Comparison of ENCODE assay signal across 7 mouse cellular contexts in genomic region chr13:22041651-22042567, GRCm38 (mm10). TPM values are rescaled to one million over a fixed set of nuclear protein-coding genes. Genes with fewer than 3 reads are reported as not detected.
DNase-seq lines count a peak whose midpoint lies in the region; ATAC-seq and TF ChIP-seq lines count a peak whose summit lies in the region.

No protein-coding gene starts in this region.

- H3K9me3 ChIP-seq in lung, embryonic 15.5 days, result no peaks in the 10 kb centered on the region
- H3K9me3 ChIP-seq in hindbrain, embryonic 15.5 days, result no peaks in the 10 kb centered on the region

- peak overlapping the region; percentile 95 for H3K27ac ChIP-seq in lung, embryonic 15.5 days
- H3K27ac ChIP-seq in hindbrain, embryonic 15.5 days (replicated peaks), result peak overlapping the region; percentile 71

- H3K36me3 ChIP-seq in lung, embryonic 15.5 days, result no peaks in the 10 kb centered on the region
- H3K36me3 ChIP-seq in hindbrain, embryonic 15.5 days, result no peaks in the 10 kb centered on the region
- no peaks in the 10 kb centered on the region for H3K36me3 ChIP-seq in myocyte (ENCODE audit: control insufficient read depth, insufficient read depth)

- no peak for ATAC-seq in lung, embryonic 15.5 days (ENCODE audit: borderline replicate concordance, extremely low read depth, low FRiP score, low TSS enrichment)
- ATAC-seq in hindbrain, embryonic 15.5 days (ENCODE audit: low FRiP score, low read depth), result no peak

- under 1% methylated on average over 13 of the region's 13 CpGs for WGBS in lung, embryonic 15.5 days
- WGBS in hindbrain, embryonic 15.5 days, result 2% methylated on average over 13 of the region's 13 CpGs

- DNase-seq in lung, postnatal 36 days, result no peak
- peak; percentile 55 for DNase-seq in c-Kit-positive CD71-positive TER-119-negative erythroid progenitor cells, embryonic 14.5 days (ENCODE audit: low read depth)
- DNase-seq in spleen, adult 12 weeks (ENCODE audit: low spot score), result no peak
- no peak for DNase-seq in thymus, postnatal 14 days

- peak overlapping the region; percentile 40 for H3K4me3 ChIP-seq in lung, embryonic 15.5 days
- H3K4me3 ChIP-seq in hindbrain, embryonic 15.5 days, result peak overlapping the region; percentile 44
- H3K4me3 ChIP-seq in myocyte, result peak overlapping the region; percentile 28

- no peak for TF ChIP-seq POLR2A in myocyte (IDR thresholded peaks at IDR 0.05; ENCODE audit: insufficient read length, low read depth)

- no peak overlapping the region for H3ac ChIP-seq in myocyte (ENCODE audit: control insufficient read depth, insufficient read length)

- H3K79me2 ChIP-seq in myocyte (ENCODE audit: control insufficient read depth, insufficient read depth), result no peaks in the 10 kb centered on the region

- H3K4me1 ChIP-seq in lung, embryonic 15.5 days, result peaks cover 26% of the 10 kb centered on the region
- H3K4me1 ChIP-seq in hindbrain, embryonic 15.5 days (replicated peaks), result peaks cover 35% of the 10 kb centered on the region

- peak overlapping the region; percentile 63 for H3K4me2 ChIP-seq in lung, embryonic 15.5 days
- peak overlapping the region; percentile 82 for H3K4me2 ChIP-seq in hindbrain, embryonic 15.5 days
- H3K4me2 ChIP-seq in myocyte (ENCODE audit: low read depth), result peak overlapping the region; percentile 70

- no peaks in the 10 kb centered on the region for H3K27me3 ChIP-seq in lung, embryonic 15.5 days
- H3K27me3 ChIP-seq in hindbrain, embryonic 15.5 days, result no peaks in the 10 kb centered on the region
- H3K27me3 ChIP-seq in myocyte (ENCODE audit: control insufficient read depth, insufficient read depth, insufficient read length), result no peaks in the 10 kb centered on the region

- H3K9ac ChIP-seq in lung, embryonic 15.5 days, result peak overlapping the region; percentile 58
- no peak overlapping the region for H3K9ac ChIP-seq in hindbrain, embryonic 15.5 days

TF ChIP-seq in myocyte, 11 proteins besides CTCF, POLR2A, EP300 and RAD21:
- TF ChIP-seq POLR2AphosphoS2 (IDR thresholded peaks at IDR 0.05; ENCODE audit: insufficient read length, low read depth) (no peak), MYOD1 (IDR thresholded peaks at IDR 0.05; ENCODE audit: control insufficient read depth in 1 of 3, insufficient read length in 2 of 3, low read depth in 2 of 3) (no peak), MAX (IDR thresholded peaks at IDR 0.05; ENCODE audit: low read depth) (no peak), MYOG (IDR thresholded peaks at IDR 0.05; ENCODE audit: control insufficient read depth in 1 of 3, insufficient read depth in 1 of 3, insufficient read length in 2 of 3, low read depth in 2 of 3) (no peak), TCF12 (IDR thresholded peaks at IDR 0.05; ENCODE audit: insufficient read depth, poor library complexity, severe bottlenecking) (no peak)

RNA-seq across cellular contexts. Expression of gene Hist1h4i, which starts 0.7 kb away (rescaled TPM):
- polyA plus RNA-seq in lung, embryonic 15.5 days (2015; fragmentation: Nextera tagmentation; extraction: Ambion mirVana), result 27.2 and 29.1 TPM in 2 replicates
- 8.4 and 10.7 TPM in 2 replicates for polyA plus RNA-seq in hindbrain, embryonic 15.5 days (2015; fragmentation: Nextera tagmentation; extraction: Ambion mirVana)
- polyA plus RNA-seq in myocyte (2012; fragmentation: generic; extraction: Trizol), result 31.0 TPM

RNA-seq across cellular contexts. Expression of gene Hist1h2ag, which starts 0.8 kb away (rescaled TPM):
- polyA plus RNA-seq in lung, embryonic 15.5 days (2015; fragmentation: Nextera tagmentation; extraction: Ambion mirVana), result 52.7 and 55.6 TPM in 2 replicates
- 6.5 and 10.3 TPM in 2 replicates for polyA plus RNA-seq in hindbrain, embryonic 15.5 days (2015; fragmentation: Nextera tagmentation; extraction: Ambion mirVana)
- 4.1 TPM for polyA plus RNA-seq in myocyte (2012; fragmentation: generic; extraction: Trizol)

RNA-seq across cellular contexts. Expression of gene Hist1h2bj, which starts 1.1 kb away (rescaled TPM):
- 15.7 and 16.0 TPM in 2 replicates for polyA plus RNA-seq in lung, embryonic 15.5 days (2015; fragmentation: Nextera tagmentation; extraction: Ambion mirVana)
- polyA plus RNA-seq in hindbrain, embryonic 15.5 days (2015; fragmentation: Nextera tagmentation; extraction: Ambion mirVana), result 2.3 and 2.9 TPM in 2 replicates
- 3.4 TPM for polyA plus RNA-seq in myocyte (2012; fragmentation: generic; extraction: Trizol)

RNA-seq across cellular contexts. Expression of gene Hist1h2bk, which starts 6.2 kb away (rescaled TPM):
- 7.0 and 7.4 TPM in 2 replicates for polyA plus RNA-seq in lung, embryonic 15.5 days (2015; fragmentation: Nextera tagmentation; extraction: Ambion mirVana)
- polyA plus RNA-seq in hindbrain, embryonic 15.5 days (2015; fragmentation: Nextera tagmentation; extraction: Ambion mirVana), result 1.2 and 1.5 TPM in 2 replicates
- 8.2 TPM for polyA plus RNA-seq in myocyte (2012; fragmentation: generic; extraction: Trizol)

RNA-seq across cellular contexts. Expression of gene Hist1h2ah, which starts 6.5 kb away (rescaled TPM):
- 8.1 and 8.2 TPM in 2 replicates for polyA plus RNA-seq in lung, embryonic 15.5 days (2015; fragmentation: Nextera tagmentation; extraction: Ambion mirVana)
- 1.7 and 2.2 TPM in 2 replicates for polyA plus RNA-seq in hindbrain, embryonic 15.5 days (2015; fragmentation: Nextera tagmentation; extraction: Ambion mirVana)
- 2.2 TPM for polyA plus RNA-seq in myocyte (2012; fragmentation: generic; extraction: Trizol)
